Mouse (Mus musculus): ENCODE measurements around the gene Smpd2.

- TF ChIP-seq POLR2A (IDR thresholded peaks at IDR 0.05; ENCODE audit: control insufficient read depth, extremely low read depth, insufficient read depth, low read length, poor library complexity) (no peak), CTCF (IDR thresholded peaks at IDR 0.05; ENCODE audit: borderline replicate concordance, control insufficient read depth, extremely low read depth, insufficient read depth, low read length, poor library complexity) (no peak)
These were observed 28.4 kb upstream of the Smpd2 start for GRCm38 (mm10) chr10:41518508-41518980.

Measured in thymus, adult 2 months (tissue).